Mouse (Mus musculus) mature B cell (primary cell): ENCODE results near the gene Gfy.
"Not testable (repeated sequence)": the region's sequence is repeated elsewhere in the genome, so short reads cannot be mapped to it uniquely, and the experiment has no call there.

Experiments used
- in situ Hi-C: fragments of 300-500 bp; cut with MboI; formaldehyde crosslinking; loops from 2 replicates; pipeline ENCODE4 v1.14.3; 2019

Gfy gene

DNA sequence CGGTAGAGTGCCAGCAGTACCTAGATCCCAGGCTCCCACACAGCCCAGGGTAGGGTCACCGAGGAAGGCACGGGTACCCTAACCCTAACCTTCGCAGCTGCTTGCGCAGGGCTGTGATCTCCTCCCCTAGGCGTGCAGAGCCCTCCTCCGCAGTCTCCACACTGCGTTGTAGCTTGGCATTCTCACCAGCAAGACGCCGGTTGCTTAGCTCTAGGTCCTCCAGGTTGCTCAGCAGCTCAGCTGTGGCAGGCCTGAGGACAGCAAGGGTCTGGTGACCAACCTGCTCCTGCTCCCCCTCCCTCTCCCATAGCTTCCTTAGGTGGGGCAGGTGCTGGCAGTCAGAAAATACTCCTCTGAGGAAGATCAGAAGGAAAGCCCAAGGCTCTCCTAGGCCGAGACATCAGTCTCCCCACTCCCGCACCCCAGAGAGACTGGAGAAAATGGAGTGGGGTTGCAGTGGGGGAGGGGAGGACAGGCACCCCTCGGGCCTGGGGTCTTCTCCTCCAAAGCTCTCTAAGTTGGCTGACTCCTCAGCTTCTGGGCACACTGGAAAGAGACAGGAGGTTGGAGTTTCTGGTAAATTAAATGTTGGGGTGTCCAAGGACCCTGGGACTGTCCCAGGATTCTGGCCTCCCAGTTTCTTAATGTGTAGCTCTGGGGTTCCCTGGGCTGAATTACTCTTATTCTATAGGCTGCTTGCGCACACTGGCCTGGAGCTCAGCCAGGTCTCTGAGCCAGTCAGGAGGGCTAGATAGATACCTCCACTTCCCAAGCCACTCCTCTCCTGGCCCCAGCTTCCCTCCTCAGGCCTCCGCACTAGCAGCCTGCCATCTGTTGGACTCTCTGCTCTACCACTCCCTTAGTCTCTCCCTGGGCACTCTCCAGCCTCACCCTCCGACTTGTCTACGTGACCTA, 14.8 kb upstream of the Gfy start:
- in situ Hi-C loops: no loop called here

DNA sequence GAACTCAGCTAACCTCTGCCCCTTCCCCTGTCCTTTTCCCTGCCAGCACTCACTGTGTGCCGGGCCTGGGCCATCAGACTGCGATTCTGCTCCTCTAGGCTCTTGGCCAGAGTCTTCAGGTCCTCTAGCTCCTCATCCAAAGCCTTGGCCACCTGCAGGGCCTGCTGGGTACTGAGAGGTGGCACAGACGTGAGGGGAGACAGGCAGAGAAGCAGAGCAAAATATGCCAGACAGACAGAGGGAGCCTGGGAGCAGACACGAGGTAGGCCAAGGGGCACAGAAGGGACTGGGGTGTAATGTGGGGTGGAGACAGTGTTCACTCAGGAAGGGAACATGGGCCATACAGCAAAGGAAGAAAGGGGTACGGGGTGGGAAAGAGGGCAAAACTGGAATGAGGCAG, 14.0 kb upstream of the Gfy start:
- in situ Hi-C loops: no loop called here

DNA sequence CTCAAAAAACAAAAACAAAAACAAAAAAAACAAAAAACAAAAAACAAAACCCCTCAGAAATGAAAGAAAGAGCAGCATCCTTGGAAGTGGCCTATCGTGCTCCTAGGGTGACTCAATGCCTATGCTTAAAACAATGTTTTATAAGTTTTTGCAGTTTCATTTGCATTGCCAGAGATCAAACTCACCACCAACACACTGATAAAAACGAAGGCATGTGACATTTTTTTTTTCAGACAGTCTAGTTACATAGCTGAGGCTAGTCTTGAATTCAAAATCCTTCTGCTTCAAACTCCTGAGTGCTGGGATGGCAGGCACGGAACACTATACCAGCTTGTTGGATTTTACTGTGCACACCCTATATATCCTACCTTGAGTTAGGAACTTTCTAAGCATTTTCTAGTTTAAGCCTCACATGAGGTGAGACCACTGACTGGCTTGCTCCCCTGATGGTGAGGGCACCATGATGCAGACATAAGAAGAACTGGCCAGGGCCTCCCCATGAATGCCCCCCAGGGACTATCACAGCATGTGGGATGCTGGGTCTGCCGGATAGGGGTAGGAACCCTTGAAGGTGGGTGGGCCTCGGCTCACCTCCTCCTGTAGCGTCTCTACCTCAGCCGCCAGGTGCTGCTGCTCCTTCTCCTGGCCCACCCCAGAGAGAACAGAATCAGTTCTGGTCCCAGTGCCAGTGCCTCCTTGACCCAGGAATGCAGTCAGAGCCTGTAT, 13.4 kb upstream of the Gfy start:
- in situ Hi-C loops: no loop called here

DNA sequence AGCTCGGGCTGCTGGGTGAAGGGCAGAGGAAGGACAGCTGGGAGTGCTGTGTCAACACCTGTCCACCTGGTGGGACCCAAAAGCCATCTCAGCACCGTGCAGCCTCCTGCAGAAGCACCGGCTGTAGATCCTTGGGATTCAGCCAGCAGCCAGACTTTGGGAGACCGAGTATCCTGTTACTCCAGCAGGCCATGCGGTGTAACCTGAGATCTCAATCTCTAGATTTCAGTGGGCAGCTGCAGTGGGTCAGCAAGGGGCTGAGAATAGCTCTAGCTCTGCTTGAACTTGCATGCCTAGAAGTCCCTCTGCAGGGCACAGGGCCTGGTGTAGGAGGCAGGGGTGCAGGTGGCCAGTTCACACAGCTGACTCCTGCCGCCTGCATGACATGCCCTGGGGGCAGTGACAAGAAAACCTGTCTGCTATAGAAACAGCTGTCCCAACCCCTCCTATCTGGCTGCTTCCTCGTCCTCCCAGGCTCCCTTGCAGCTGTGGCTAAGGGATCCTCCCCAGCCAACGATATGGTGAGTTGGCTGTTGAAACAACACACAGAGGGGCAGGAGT, 12.5 kb upstream of the Gfy start:
- in situ Hi-C loops: no loop called here

DNA sequence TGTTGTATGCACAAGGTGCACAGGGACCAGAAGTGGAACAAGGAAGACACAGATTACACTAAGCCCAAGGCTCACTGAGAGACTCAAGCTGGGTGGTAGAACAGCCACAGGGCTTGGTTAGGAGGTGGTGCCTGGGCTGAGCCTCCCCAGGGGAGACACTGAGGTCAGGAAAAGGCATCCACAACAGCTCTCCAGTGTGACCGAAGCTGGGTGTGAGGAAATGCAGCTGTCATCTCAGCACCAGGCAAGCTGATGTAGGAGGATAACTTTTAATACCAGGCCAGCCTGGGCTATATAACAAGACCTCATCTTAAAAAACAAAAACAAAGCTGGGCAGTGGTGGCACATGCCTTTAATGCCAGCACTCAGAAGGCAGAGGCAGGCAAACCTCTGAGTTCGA, 11.8 kb upstream of the Gfy start:
- in situ Hi-C loops: no loop called here

DNA sequence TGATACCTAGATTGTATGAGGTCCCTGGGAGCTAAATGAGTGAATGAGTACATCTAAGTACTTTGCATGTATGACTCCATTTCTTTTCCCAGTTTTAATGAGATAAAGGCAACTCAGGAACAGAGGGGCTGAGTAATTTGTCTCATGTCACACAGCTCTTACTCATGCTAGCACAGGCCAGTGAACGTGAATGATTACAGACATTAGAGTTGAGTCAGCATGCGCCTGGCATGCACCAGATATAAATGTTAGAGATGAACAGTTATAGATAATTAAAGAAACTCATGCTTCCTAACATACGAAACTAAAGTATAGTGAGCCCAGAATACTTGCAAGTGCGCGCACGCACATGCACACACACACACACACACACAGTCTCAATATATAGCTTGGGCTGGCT, 10.8 kb upstream of the Gfy start:
- in situ Hi-C loops: no loop called here

DNA sequence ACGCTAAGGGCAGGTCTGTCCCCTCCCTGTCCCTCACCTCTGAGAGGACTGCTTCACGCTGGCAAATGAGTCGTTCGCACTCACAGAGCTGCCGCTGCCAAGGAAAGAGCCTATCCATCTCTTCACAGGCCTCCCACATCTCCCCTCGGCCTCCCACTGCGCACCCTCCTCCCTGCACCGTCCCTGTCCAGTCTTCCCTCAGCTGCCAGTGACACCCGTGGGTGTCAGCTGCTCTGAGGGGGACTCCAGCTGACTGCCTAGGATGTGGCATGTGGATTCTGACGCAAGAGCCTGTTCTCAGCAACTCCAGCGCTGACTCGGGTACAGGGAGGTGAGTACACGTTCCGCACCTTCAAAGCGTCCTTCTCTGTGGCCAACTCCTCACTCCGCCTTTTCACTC, 10.2 kb upstream of the Gfy start:
- in situ Hi-C loops: no loop called here

DNA sequence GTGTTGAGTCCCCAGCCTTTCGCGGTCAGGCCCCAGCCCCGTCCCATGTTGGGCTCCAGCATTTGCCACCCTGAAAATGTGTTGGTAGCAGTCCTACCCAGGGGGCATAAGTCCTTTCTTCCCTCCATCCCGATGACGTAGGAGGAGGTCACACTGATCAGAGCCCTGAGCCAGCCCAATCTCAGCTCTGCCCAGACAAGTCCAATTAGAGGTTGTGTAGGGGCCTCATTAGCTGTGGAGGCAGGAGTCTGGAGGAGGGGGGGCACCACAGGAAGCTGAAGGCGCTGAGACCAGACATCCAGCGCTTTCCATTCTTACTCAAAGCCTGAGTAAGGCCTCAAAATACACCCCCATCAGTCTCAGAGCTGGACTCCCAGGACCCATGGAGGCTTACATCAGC, 6.6 kb upstream of the Gfy start:
- in situ Hi-C loops: no loop called here

DNA sequence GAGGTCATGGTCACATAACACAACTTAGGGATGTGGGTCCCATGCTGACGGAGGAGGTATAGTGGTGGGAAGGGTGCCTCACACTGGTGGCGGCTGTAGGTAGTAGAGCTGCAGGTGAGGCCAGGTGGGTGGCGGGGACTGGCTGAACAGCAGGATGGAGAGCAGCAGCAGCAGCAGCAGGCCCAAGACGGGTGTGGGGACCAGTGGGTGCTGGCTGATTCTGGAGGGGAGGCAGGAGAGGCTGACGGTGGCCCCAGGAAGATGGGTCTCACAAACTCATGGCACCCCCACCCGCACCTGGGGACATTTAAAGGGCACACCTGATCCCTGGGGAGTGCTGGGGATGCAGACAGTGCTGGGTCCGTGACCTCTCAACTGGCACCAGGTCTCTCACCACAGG, 4.3 kb upstream of the Gfy start:
- in situ Hi-C loops: no loop called here

DNA sequence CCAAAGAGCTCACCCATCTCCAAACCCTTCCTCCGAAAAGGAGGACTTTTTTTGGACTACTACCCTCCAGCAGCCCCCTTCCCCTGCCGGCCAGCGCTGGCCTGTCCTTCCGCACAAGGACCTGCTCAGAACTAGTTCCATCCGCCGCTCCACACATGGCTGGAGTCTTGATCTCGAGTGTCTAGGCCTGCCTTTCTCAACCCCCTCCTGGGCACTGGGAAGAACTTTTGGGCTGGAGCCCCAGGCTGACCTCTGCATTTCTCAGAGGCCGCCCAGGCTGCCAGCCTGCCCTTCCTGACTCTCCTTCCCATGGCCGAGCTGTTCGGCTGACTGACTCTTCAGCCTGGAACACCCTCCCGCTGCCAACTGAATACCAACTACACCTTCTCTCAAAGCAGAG, 3.2 kb upstream of the Gfy start:
- in situ Hi-C loops: no loop called here

DNA sequence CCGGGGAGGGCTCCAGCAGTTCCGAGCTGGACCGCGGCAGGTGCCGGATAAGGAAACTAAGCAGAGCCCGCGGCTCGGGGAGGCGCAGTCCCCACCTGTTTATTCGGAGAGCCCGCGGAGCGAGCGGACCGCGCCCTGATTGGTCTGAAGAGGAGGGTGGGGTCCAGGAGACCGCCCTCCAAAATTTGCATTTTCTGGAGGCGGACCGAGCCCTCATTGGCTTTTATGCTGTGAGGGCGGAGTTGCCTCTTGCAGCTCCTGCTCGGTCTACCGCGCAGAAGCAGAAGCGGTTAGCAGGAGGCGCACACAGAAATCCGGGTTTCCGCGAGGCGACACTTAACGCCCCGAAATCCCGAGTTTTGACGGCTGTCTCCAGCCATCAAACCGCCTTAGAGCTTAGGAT, 2.8 kb upstream of the Gfy start:
- in situ Hi-C loops: no loop called here

DNA sequence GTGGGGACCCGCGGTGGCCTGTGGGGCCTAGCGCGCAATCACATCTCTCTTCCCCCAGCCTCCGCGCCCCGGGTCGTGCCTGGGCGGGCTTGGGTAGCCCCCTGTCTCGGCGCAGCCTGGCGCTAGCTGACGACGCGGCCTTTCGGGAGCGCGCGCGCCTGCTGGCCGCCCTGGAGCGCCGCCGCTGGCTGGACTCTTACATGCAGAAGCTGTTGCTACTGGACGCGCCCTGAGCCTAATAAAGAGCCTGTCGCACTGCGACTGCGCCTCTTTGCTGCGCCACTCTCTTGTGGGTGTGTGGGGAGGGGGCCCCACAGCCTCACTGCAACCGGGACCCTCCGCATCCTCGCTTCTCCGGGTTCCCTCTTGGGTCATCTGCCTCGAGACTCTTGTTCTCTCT, 2.2 kb upstream of the Gfy start:
- in situ Hi-C loops: no loop called here

DNA sequence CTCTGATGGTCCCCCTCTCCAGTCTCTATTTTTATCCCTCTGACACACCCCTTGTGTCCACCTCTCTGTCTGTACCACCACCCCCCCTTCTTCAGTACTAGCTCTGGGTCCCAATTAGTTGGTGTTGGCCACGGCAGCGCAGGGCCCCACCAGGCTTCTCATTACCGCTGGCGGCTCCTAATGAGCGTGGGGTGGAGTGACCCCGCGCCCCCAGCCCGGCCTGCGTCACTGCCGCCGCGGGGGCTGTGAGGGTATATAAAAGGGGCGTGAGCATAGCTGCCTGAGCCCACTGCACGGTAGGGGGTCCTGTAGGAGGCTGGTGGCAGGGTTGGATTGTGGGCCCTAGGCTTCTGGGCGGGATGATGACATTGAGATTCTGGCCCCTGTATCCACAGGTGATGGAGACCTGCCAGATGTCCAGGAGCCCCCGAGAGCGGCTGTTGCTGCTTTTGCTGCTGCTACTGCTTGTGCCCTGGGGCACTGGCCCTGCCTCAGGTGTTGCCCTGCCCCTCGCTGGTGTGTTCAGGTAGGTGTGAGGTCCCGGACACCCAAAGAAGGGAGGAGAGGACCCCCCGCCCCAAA, 1.6 kb upstream of the Gfy start, which contains the start of gene Pth2:
Gene Pth2, plus strand, starts transcription at position 100 of the 582 bp plus-strand sequence.
- in situ Hi-C loops: no loop called here

DNA sequence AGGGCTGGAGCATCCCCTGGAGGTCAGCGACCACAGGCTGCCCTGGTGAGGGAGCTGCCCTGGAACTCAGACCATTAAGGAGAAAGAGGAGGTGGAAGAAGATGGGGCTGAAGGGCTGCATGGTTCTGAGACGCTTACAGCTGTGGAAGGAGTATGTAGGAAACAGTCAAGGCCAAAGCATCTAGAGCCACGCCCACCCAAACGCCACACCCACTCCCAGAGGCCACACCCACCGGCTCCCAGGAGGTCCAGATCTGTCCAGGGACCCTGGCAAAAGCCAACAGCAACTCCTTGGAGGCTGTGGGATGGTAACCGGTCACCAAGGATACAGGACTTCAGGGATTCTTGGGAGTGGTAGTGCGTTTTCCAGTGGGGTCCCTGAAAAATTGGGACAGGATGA, 819 bp downstream of the Gfy start:
- in situ Hi-C loops: no loop called here

DNA sequence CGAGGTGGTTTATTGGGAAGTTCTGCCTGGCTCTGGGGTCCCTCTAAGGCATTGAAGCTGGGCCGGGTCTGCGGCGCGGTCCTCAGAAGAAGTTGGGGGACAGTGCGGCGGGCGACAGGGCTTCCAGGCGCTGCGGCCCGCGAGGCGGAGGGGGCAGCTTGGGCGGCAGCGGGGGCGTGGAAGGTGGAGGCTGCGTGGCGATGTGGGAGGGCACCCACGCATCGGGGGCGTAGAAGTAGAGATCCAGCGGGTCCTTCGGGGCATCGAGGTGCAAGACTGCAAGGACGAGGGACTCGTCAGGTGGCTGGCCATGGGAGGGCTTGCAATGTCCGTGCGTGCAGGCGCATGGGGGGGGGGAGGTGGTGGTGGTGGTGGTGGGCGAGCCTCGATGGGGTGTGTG, 3.0 kb downstream of the Gfy start:
- in situ Hi-C loops: no loop called here

DNA sequence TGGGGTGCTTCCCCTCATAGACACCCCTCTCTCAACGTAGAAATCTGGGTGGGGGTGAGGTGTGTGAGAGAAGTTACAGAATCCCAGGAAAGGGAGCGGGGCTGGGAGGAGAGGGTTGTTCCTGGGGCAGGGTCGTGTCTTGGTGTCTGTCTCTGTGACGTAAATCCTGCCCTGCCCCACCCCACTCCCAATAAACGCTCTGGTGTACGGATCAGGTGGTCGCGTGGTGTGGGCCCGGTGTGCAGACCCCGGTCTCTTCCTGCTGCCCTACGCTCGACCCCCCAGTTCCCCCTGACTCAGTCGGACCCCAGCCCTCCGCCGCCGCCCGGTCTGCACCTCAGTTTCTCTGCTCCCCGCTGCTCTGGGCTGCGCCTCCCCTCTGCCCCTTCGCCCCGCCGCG, 3.4 kb downstream of the Gfy start:
- in situ Hi-C loops: no loop called here

DNA sequence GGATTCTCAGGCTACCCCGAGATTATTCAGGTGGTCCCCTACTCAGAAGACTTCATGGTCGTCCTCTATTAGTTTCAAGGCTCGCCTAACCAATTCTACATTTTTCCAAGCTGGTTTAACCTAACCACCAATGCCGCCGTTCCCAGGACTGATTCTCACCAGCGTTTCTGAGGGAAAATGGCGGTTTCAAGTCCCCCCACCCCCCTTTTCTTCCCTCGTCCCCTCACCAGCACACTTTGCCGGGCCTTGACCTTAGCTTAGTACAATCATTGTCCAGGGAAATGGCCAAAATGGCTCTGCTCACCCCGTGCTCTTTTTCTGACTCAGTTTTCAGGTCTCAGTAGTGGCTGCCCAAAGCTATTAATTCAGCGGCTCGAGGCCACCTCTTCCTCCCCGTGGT, 4.0 kb downstream of the Gfy start:
- in situ Hi-C loops: no loop called here

DNA sequence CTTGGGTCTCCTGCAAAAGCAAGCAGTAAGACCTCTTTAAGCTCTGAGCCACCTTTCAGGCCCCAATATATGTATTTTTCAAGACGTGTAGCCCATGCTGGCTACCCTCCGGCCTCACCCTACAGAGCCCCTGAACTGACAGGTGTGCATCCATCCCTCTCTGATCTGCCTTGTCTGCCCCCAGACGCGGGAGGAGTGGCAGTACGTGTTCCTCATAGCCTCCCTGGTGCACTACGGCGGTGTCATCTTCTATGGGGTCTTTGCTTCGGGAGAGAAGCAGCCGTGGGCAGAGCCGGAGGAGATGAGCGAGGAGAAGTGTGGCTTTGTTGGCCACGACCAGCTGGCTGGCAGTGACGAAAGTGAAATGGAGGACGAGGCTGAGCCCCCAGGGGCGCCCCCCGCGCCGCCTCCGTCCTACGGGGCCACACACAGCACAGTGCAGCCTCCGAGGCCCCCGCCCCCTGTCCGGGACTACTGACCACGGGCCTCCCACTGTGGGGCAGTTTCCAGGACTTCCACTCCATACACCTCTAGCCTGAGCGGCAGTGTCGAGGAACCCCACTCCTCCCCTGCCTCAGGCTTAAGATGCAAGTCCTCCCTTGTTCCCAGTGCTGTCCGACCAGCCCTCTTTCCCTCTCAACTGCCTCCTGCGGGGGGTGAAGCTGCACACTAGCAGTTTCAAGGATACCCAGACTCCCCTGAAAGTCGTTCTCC, 4.6 kb downstream of the Gfy start:
- in situ Hi-C loops: no loop called here

DNA sequence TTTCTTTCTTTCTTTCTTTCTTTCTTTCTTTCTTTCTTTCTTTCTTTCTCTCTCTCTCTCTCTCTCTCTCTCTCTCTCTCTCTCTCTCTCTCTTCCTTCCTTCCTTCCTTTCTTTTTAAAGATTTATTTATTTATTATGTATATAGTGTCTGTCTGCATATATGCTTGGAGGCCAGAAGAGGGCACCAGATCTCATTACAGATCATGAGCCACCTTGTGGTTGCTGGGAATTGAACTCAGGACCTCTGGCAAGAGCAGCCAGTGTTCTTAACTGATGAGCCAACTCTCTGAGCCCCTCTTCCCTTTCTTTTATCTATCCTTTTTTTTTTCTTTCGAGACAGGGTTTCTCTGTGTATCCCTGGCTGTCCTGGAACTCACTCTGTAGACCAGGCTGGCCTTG, 5.6 kb downstream of the Gfy start:
- in situ Hi-C loops: not testable (repeated sequence)

DNA sequence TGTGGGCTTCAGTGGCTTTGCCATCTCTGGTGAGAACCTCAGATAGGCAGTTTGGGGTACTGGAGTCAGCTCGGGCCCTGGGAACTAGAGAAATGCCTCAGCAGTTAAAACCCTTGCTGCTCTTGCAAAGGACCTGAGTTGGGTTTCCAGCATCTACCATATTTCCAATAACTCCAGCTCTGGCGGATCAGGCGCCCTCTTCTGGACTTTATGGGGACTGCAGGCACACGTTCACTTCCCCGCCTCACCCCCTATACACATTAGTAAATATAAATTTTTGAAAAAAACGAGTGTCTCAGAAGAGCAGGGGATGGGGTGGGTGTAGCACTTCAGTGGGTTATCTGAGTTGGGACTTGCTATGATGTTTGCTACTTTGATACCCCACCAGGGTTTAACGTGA, 6.4 kb downstream of the Gfy start:
- in situ Hi-C loops: no loop called here

DNA sequence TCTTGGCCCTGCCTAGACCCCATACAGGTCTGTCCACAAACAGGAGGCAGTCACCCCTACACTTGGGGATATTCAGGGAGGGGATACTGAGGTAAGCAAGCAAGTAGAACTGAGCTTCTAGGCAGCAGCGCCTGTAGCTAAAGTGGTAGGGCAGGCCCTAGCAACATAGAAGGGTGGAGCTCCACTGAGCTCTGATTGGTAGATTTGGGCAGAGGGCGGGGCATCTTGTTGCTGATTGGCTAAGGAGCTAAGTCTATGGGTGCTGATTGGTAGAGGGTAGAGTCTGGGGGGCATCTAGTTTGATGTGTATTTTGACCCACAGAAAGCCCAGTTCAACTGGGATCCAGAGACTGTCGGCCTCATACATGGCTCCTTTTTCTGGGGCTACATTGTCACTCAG, 9.9 kb downstream of the Gfy start:
- in situ Hi-C loops: no loop called here

DNA sequence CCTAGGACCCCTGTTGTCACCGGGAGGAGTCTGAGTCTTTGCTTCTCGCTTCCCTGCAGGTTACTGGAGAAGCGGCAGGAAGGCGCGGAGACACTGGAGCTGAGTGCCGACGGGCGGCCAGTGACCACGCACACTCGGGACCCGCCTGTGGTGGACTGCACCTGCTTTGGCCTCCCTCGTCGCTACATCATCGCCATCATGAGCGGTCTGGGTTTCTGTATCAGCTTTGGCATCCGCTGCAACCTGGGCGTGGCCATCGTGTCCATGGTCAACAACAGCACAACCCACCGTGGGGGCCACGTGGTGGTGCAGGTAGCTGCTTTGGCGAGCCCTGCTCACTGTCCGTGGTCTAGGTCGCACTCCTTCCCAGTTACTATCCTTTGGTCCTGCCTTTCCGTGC, 10.7 kb downstream of the Gfy start:
- in situ Hi-C loops: no loop called here
